Mouse (Mus musculus) MEL (cell line): ENCODE measurements around the gene Col25a1.

ENCODE experiments used
- CTCF ChIP-seq, 3 experiments: IDR thresholded peaks in 2 of 3; conservative IDR thresholded peaks in 1 of 3; 2 replicates each; pipeline ENCODE4 v1.5.1; 2011 to 2012; ENCODE audit warnings: low read length in 3 of 3, low read depth in 2 of 3, mild to moderate bottlenecking in 2 of 3, improper control_type of control experiment in 1 of 3, inconsistent platforms in 1 of 3, mixed read lengths in 1 of 3, moderate library complexity in 1 of 3; ENCODE audit not compliant: control insufficient read depth in 1 of 3, insufficient read depth in 1 of 3, poor library complexity in 1 of 3, severe bottlenecking in 1 of 3
- POLR2A ChIP-seq, 2 experiments: IDR thresholded peaks; 2 replicates each; pipeline ENCODE4 v1.6.1; 2011 to 2012; ENCODE audit warnings: low read length in 2 of 2, mild to moderate bottlenecking in 2 of 2, control low read depth in 1 of 2, improper control_type of control experiment in 1 of 2, low read depth in 1 of 2, moderate library complexity in 1 of 2; ENCODE audit not compliant: control insufficient read depth in 1 of 2, insufficient read depth in 1 of 2, poor library complexity in 1 of 2

GRCm38 (mm10) chr3:130436956-130437355 lies 305.7 kb downstream of the Col25a1 start:
- TF ChIP-seq CTCF (IDR thresholded peaks at IDR 0.05 in 2 of 3, conservative IDR thresholded peaks at IDR 0.05 in 1 of 3; ENCODE audit: control insufficient read depth in 1 of 3, insufficient read depth in 1 of 3, low read depth in 2 of 3, low read length in 3 of 3, poor library complexity in 1 of 3, severe bottlenecking in 1 of 3) (no peak), POLR2A (IDR thresholded peaks at IDR 0.05; ENCODE audit: control insufficient read depth in 1 of 2, insufficient read depth in 1 of 2, low read depth in 1 of 2, low read length in 2 of 2, poor library complexity in 1 of 2) (no peak)
